Mouse (Mus musculus) hindbrain, embryonic 16.5 days (tissue): ENCODE data around the gene Zdhhc25. TPM values are rescaled to one million over a fixed set of nuclear protein-coding genes. Genes with fewer than 3 reads are reported as not detected.
A peak's percentile ranks its signal among the peaks of the same experiment; 100 is the strongest.

ENCODE experiments used
- ATAC-seq: fragments of 200-750 bp; cut with Nextera tagmentation; 2 replicates; pipeline ENCODE4 v1.8.0; 2017; ENCODE audit warnings: moderate TSS enrichment, moderate library complexity
- H3K27ac ChIP-seq: fragments of 300-500 bp; sonication (generic); 2 replicates; pipeline ENCODE4 v1.5.1; 2014; ENCODE audit warnings: low read depth, mild to moderate bottlenecking, control low read depth, low read length, moderate library complexity
- H3K27me3 ChIP-seq: fragments of 300-500 bp; sonication (generic); replicated peaks from 2 replicates; pipeline ENCODE4 v1.6.1; 2014; ENCODE audit warnings: low read length; ENCODE audit not compliant: control insufficient read depth, insufficient read depth
- H3K36me3 ChIP-seq: fragments of 300-500 bp; sonication (generic); 2 replicates; pipeline ENCODE4 v1.6.1; 2014; ENCODE audit warnings: mild to moderate bottlenecking, low read length, moderate library complexity, mixed read lengths; ENCODE audit not compliant: control insufficient read depth, insufficient read depth
- H3K4me1 ChIP-seq: fragments of 300-500 bp; sonication (generic); 2 replicates; pipeline ENCODE4 v1.6.1; 2014; ENCODE audit warnings: low read depth, low read length; ENCODE audit not compliant: control insufficient read depth, insufficient read depth
- H3K4me2 ChIP-seq: fragments of 300-500 bp; sonication (generic); 2 replicates; pipeline ENCODE4 v1.6.1; 2014; ENCODE audit warnings: mild to moderate bottlenecking, low read length, control low read depth, moderate library complexity
- H3K4me3 ChIP-seq: fragments of 300-500 bp; sonication (generic); 2 replicates; pipeline ENCODE4 v1.5.1; 2014; ENCODE audit warnings: mild to moderate bottlenecking, low read length, control low read depth, moderate library complexity
- H3K9ac ChIP-seq: fragments of 300-500 bp; sonication (generic); 2 replicates; pipeline ENCODE4 v1.6.1; 2014; ENCODE audit warnings: low read depth, mild to moderate bottlenecking, control low read depth, low read length, moderate library complexity
- H3K9me3 ChIP-seq: fragments of 300-500 bp; sonication (generic); 2 replicates; pipeline ENCODE4 v1.6.1; 2014; ENCODE audit warnings: mild to moderate bottlenecking, low read length, moderate library complexity; ENCODE audit not compliant: control insufficient read depth
- WGBS: fragments of 180-500 bp; shearing (Covaris S2); extraction: QIAGEN DNeasy Blood & Tissue Kit; methylation state at CpG from one replicate; pipeline ENCODE4 v1.1.7; 2014; 5-methylcytosine and 5-hydroxymethylcytosine counted together
- polyA plus RNA-seq: library from polyadenylated mRNA; unstranded; fragments of >200 nt; fragmentation: Nextera tagmentation; extraction: Ambion mirVana; gene quantifications from 2 replicates; pipeline ENCODE4 v1.2.1, GENCODE M21; 2015

Zdhhc25 gene
- polyA plus RNA-seq, 1 experiment from 2014 or later, result not detected

- Histone ChIP-seq H3K27ac (no peak overlapping the region), H3K27me3 (no peaks in the 10 kb centered on the region), H3K4me3 (no peak overlapping the region), H3K9ac (no peak overlapping the region), H3K36me3 (no peaks in the 10 kb centered on the region), H3K4me1 (no peaks in the 10 kb centered on the region), H3K4me2 (no peak overlapping the region), H3K9me3 (no peaks in the 10 kb centered on the region)
- ATAC-seq, result no peak
- WGBS, result 73% methylated on average over 6 of the region's 6 CpGs
These were observed 24.8 kb downstream of the Zdhhc25 start for GRCm38 (mm10) chr15:88624874-88625277.

DNA sequence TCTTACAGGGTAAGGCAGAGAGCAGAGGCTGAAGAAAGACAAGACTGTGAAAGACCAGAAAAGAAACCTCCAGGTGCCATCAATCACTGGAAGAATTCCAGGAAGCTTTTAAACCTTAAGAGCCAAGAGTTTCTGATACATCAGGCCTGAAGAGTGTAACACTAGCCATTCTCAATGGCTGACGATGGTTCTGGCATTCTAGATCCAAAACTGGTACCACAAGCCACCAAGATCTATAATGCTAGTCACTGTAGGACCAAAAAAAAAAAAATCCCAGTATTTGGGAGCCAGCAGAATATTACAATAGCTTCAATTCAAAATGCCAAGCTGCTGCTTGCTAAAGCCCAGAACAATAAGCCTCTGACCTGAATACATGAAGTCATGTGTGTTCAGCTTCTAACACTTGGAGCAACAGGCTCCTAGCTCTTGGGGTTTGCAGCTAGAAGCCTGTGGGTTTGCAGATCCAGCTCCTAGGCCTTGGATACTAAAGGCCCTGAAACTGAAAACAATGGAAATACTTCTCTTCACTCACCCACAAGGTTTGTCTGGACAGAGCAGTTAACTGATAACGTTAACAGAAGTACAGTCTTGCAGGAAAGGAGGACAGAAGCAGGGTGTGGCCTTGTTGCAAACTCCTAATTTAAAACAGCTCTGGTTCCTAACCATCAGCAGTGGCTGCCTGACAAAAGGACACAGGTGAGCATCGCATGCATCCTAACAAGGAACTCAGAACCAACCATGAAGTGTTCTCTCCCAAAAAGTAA lies 25.4 kb downstream of the Zdhhc25 start:
- 86% methylated on average over 3 of the region's 3 CpGs for WGBS
- Histone ChIP-seq H3K36me3 (no peaks in the 10 kb centered on the region), H3K4me2 (no peak overlapping the region), H3K27me3 (no peaks in the 10 kb centered on the region), H3K4me3 (no peak overlapping the region), H3K27ac (no peak overlapping the region), H3K9me3 (no peaks in the 10 kb centered on the region), H3K9ac (no peak overlapping the region), H3K4me1 (no peaks in the 10 kb centered on the region)
- no peak for ATAC-seq

- H3K27me3 ChIP-seq, result no peaks in the 10 kb centered on the region
- no peaks in the 10 kb centered on the region for H3K9me3 ChIP-seq
- H3K4me1 ChIP-seq, result no peaks in the 10 kb centered on the region
- H3K4me2 ChIP-seq, result no peak overlapping the region
- H3K27ac ChIP-seq, result no peak overlapping the region
- no peak overlapping the region for H3K9ac ChIP-seq
- H3K4me3 ChIP-seq, result no peak overlapping the region
- WGBS, result 89% methylated on average over 5 of the region's 5 CpGs
- H3K36me3 ChIP-seq, result no peaks in the 10 kb centered on the region
- no peak for ATAC-seq
These were observed 26.9 kb downstream of the Zdhhc25 start for GRCm38 (mm10) chr15:88626886-88627488.

DNA sequence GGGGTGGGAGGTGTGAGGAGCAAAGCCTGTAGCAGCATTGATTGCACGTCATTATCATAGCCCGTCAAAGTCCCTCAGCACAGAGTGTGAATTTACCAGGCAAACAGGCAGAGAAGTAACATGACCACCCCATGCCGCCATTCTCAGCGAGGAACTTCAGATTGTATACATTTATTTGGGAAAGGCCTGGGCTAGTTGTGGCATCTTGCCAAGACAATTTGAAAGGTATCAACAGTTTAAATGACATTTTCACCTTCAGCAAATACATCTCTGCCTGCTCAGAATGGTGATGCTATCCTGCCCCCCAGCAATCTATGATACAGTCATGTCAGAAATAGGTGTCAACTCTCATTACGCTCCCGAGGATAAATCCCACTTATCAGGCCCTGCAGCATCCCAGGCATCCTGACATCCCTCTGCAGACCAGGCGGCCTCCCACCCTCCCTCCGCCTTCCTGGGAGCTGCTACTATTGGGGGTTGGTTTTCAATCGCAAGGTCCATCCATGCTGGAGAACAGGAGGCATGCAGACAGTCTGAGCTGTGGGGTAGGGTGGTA lies 28.8 kb downstream of the Zdhhc25 start:
- Histone ChIP-seq H3K9ac (no peak overlapping the region), H3K4me1 (no peaks in the 10 kb centered on the region), H3K36me3 (no peaks in the 10 kb centered on the region), H3K4me2 (no peak overlapping the region), H3K9me3 (no peaks in the 10 kb centered on the region), H3K4me3 (no peak overlapping the region), H3K27me3 (no peaks in the 10 kb centered on the region), H3K27ac (no peak overlapping the region)
- 74% methylated on average over 9 of the region's 9 CpGs for WGBS
- ATAC-seq, result no peak

DNA sequence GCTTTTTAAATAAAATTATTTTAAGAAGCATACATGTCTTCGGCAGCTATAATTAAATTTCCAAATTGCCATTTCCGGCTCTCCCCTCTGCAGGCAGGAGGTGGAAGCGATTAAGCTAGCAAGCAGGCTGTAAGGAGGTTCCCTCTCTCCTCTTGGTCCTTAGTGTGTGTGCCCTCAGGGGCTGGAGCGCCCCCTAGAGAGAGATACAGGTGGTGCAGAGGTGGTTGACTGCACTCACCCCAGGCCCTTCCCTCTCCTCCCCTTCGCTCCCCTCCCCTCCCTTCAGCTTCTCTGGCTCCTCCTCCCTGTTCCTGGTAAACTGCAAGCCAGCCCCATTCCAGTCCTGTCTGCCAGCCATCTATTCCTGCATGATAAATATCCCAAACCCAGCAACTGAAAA lies 35.1 kb downstream of the Zdhhc25 start:
- Histone ChIP-seq H3K36me3 (no peaks in the 10 kb centered on the region), H3K4me3 (no peak overlapping the region), H3K4me2 (no peak overlapping the region), H3K27me3 (0 out of 2 replicates have a peak, but pooled peaks cover 3% of the 10 kb centered on the region), H3K4me1 (no peaks in the 10 kb centered on the region), H3K27ac (no peak overlapping the region), H3K9me3 (no peaks in the 10 kb centered on the region), H3K9ac (no peak overlapping the region)
- ATAC-seq, result no peak
- 52% methylated on average over 5 of the region's 5 CpGs for WGBS

DNA sequence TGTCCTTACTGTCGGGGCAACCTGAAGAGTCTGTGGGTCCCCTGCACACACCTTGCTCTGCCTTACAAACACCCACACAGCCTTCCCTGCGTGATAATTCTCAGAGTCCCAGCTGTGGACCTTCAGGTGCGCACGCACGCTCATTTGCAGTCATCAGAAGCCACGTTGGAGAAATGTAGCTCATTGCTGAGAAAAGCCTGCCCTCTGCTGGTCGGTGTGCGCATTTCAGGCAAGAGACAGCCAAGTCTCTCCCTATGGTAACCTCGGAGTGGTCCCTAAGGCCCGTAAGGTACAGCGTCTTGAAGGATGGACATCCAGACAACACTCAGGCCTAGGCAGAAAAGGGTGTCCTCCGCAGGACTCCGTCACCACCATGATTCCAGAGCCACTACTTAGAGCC lies 50.9 kb downstream of the Zdhhc25 start:
- 19% methylated on average over 13 of the region's 13 CpGs for WGBS
- ATAC-seq, result peak; percentile 75
- peak overlapping the region; percentile 23 for H3K4me2 ChIP-seq

More for the DNA sequence above, 50.9 kb downstream of the Zdhhc25 start:
- Histone ChIP-seq H3K9ac (no peak overlapping the region; the same call in 1 of the 2 replicates), H3K27ac (no peak overlapping the region), H3K4me1 (no peaks in the 10 kb centered on the region; the same call in 1 of the 2 replicates), H3K36me3 (no peaks in the 10 kb centered on the region), H3K4me3 (no peak overlapping the region), H3K27me3 (no peaks in the 10 kb centered on the region), H3K9me3 (no peaks in the 10 kb centered on the region)

Other genes starting within 250 kb of the Zdhhc25 start
- 12.9 and 14.9 TPM in 2 replicates for gene Brd1, start 133.9 kb downstream of the Zdhhc25 start, polyA plus RNA-seq
- gene Zbed4, start 151.4 kb downstream of the Zdhhc25 start, polyA plus RNA-seq, result 9.9 and 15.3 TPM in 2 replicates
- gene Alg12, start 219.0 kb downstream of the Zdhhc25 start, polyA plus RNA-seq, result 9.5 and 10.1 TPM in 2 replicates
- 61.0 and 61.9 TPM in 2 replicates for gene Creld2, start 219.3 kb downstream of the Zdhhc25 start, polyA plus RNA-seq